Mouse (Mus musculus) forelimb bud, embryonic 11.5 days (tissue): Measurements from ENCODE around the gene St8sia6.
"Not testable (repeated sequence)": the region's sequence is repeated elsewhere in the genome, so short reads cannot be mapped to it uniquely, and the experiment has no call there.

Source experiments
- DNase-seq: peaks from one replicate; pipeline ENCODE4 v3.0.0-alpha.2; 2012; ENCODE audit warnings: low read depth, low spot score

St8sia6 gene

DNA sequence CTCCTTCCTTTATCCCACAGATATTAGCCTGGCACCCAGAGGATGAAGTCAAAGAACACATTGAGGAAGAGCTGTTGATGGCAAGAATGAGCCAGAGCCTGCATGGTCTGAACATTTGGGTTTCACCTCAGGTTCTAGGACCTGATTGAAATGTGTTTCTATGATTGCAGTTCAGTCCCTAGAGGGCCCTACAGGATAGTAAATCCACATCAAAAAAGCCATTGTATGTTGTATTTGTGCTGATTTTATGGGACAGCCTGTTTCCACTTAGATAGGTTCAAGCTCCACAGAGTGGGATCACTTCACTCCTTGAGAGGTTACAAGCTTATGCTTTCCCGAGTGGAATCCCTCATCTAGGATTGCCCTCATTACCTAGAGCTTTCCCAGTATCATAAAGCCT is 159.0 kb downstream of the St8sia6 start:
- DNase-seq = no peak

DNA sequence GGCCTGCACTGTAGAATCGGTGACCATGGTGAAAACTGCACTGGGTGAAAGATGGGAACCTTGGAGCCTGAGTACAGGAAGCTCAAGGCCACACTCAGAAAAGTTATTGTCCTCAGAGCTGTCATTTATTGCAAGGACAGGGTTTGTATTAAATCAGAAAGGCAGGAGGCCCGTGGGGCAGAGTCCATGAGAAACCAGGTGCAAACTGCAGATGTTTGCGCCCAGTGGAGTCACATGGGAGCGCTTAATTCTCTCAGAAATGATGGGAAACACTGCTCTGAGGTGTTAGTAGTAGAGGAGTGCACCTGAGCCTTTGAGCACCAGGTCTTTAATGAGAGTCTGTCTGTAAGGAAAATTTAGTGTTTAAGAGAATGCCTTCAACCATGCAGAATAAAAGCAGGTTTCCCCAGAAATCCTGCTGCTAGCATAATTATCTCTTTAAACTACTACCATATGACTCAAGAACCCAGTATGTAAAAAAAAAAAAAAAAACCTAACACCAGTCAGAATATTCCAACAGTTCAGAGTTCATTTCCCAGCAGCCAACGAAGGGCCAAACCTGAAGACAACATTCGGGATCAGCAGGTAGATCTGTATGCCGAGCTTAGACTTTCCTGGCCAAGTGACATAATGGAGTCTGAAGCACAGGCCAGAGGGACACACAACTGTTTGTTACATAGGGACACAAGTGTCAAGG is 163.6 kb downstream of the St8sia6 start:
- DNase-seq = peak; percentile 58

GRCm38 (mm10) chr2:13603636-13604035 is 190.2 kb downstream of the St8sia6 start:
- DNase-seq = not testable (repeated sequence)

DNA sequence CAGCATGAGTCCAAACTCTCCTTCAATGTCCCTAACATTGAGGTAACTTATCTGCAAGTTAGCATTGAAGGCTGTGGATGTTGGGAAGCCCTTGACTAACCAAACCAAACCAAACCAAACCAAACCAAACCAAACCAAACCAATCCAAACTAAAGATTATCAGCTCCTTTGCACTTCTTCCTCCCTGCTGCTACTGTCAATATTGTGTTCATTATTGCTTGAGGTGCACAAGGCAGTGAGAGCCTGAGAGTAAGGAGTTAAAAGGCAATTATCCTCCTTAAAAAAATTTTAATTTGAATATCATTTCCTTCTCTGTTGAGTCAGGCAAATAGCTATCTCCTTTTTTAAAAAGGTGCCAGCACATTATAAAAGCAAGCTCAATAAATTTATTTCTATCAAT is 190.8 kb downstream of the St8sia6 start:
- no peak for DNase-seq
